Mouse (Mus musculus) olfactory bulb, adult 2 months (tissue): ENCODE measurements around the gene Emcn. TPM values are rescaled to one million over a fixed set of nuclear protein-coding genes. Genes with fewer than 3 reads are reported as not detected.

ENCODE experiments used
- H3K27ac ChIP-seq: fragments of 200-500 bp; 2 replicates; pipeline ENCODE4 v1.5.1; 2012; ENCODE audit warnings: low read depth, low read length; ENCODE audit not compliant: insufficient read depth
- H3K4me1 ChIP-seq: fragments of 200-500 bp; 2 replicates; pipeline ENCODE4 v1.6.1; 2012; ENCODE audit warnings: low read length; ENCODE audit not compliant: control insufficient read depth, insufficient read depth
- H3K4me3 ChIP-seq: fragments of 200-500 bp; 2 replicates; pipeline ENCODE4 v1.5.1; 2012; ENCODE audit warnings: mild to moderate bottlenecking, low read depth, low read length, moderate library complexity; ENCODE audit not compliant: insufficient read depth
- CTCF ChIP-seq: fragments of 200-500 bp; IDR thresholded peaks from 2 replicates; pipeline ENCODE4 v1.5.1; 2012; ENCODE audit warnings: low read depth, mild to moderate bottlenecking, low read length, moderate library complexity; ENCODE audit not compliant: insufficient read depth
- POLR2A ChIP-seq: fragments of 200-500 bp; IDR thresholded peaks from 2 replicates; pipeline ENCODE4 v1.6.1; 2012; ENCODE audit warnings: mild to moderate bottlenecking, low read depth, low read length, moderate library complexity; ENCODE audit not compliant: insufficient read depth
- WGBS: fragments of 180-500 bp; shearing (Covaris S2); methylation state at CpG from one replicate; pipeline ENCODE4 v1.1.7; 2018; 5-methylcytosine and 5-hydroxymethylcytosine counted together
- polyA plus RNA-seq: library from polyadenylated mRNA; stranded (reverse); fragments of >200 nt; gene quantifications from 2 replicates; pipeline ENCODE4 v1.2.4, GENCODE M21; 2012; ENCODE audit warnings: low replicate concordance; ENCODE audit not compliant: missing spikeins, insufficient read depth, insufficient read length

Emcn gene
- polyA plus RNA-seq, 1 experiment, result not detected

DNA sequence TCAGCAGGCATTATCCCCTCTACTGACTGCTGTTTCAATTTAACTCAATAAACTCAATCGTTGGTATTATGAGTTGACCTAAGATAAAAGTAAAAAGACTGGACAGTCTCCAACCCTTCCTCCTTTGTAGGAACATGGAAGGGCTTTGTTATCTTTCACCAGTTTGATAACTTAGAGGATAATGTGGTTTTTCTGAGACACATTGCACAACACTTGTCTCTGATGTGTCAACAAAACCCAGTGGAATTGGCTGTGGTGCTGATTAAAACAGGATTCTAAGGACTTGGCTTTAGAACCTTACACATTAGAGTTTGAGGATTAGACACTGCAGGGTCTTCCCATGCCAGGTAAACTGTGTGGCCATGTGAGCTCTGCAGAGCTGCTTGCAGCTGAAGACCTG lies 20.9 kb upstream of the Emcn start:
- no peaks in the 10 kb centered on the region for H3K4me1 ChIP-seq
- TF ChIP-seq POLR2A (no peak), CTCF (no peak)
- 33% methylated on average over 1 of the region's 1 CpGs for WGBS
- no peak overlapping the region for H3K27ac ChIP-seq
- H3K4me3 ChIP-seq, result no peak overlapping the region

DNA sequence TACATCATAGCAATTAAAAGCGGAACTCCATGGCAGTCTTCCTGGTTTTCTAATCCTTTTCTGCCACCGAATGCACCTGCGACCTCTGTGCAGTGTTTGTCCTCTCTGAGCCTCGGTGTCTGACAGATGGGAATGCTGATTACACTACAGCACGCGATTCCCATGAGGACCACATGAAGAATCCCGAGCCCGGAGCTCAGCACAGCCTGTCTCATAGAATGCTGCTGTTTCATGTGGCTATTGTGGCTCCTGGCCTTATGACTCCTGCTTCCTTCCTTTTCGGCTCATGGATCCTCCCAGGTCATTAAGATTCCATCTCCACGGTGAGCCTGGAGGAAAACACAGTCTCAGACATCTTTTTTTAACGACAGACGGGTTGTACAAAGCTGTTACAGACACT lies 18.6 kb upstream of the Emcn start:
- TF ChIP-seq CTCF, result no peak
- TF ChIP-seq POLR2A, result no peak
- 69% methylated on average over 12 of the region's 12 CpGs for WGBS
- Histone ChIP-seq H3K4me1 (no peaks in the 10 kb centered on the region), H3K27ac (no peak overlapping the region), H3K4me3 (no peak overlapping the region)

DNA sequence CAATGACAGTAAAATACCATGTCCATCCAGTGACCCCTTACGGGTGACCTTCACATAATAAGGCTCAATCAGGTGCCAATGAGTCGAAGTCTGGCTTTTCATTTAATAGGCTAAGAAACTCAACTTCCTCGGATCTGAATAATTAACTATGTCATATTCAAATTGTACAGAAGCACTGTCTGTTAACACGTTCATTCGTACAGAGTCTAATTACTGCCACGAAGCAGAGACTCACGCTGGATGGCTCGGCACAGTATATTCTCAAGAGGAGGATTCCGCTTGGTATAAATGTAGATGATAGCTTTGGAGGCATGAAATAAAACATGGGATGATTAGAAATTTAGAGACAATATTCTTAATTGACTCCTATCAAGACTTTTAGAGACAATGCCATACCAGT lies 11.0 kb upstream of the Emcn start:
- TF ChIP-seq CTCF (no peak), POLR2A (no peak)
- 78% methylated on average over 9 of the region's 9 CpGs for WGBS

DNA sequence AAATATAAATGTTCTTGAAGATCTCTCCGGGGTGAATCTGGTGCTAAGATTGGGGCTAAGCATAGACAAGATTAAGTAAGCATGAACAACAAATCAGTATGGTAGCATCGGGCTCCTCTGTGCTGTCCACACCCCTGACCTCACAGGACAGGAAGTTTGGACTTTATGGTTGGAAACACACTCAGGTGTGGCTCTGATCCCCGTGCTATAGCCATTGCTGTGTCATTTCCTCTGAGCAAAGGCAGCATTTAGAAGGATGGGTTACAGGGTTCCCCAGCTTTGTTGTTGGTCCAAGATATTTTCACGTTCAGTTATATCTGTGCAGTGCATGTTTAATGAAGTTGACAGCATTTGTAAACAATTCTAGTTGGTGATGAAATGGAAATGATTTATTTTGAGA lies 9.9 kb upstream of the Emcn start:
- no peaks in the 10 kb centered on the region for H3K4me1 ChIP-seq
- no peak for TF ChIP-seq CTCF
- no peak for TF ChIP-seq POLR2A
- WGBS, result 84% methylated on average over 4 of the region's 4 CpGs
- H3K27ac ChIP-seq, result no peak overlapping the region
- H3K4me3 ChIP-seq, result no peak overlapping the region

More for the DNA sequence above, 11.0 kb upstream of the Emcn start:
- no peak overlapping the region for H3K4me3 ChIP-seq
- no peak overlapping the region for H3K27ac ChIP-seq
- no peaks in the 10 kb centered on the region for H3K4me1 ChIP-seq

DNA sequence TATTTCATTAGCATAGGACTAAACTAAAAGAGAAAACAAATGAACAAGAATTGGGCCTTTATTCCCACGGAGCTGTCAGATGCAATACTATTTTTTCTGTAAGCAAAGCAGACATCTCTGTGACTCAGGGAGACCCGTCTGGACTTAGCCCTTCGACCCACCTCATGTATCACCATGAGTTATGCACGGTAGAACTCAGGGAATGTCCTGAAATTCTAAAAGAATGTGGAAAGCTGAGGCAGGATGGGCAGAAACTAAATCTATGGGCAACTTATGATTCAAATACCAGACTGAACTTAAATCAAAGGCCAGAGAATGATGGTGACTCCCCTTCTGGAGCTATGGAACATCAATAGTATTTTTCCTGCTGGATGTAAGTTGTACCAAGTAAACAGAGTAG lies 8.3 kb upstream of the Emcn start:
- H3K4me3 ChIP-seq, result no peak overlapping the region
- no peak overlapping the region for H3K27ac ChIP-seq
- no peaks in the 10 kb centered on the region for H3K4me1 ChIP-seq
- 88% methylated on average over 4 of the region's 4 CpGs for WGBS
- no peak for TF ChIP-seq CTCF
- TF ChIP-seq POLR2A, result no peak

DNA sequence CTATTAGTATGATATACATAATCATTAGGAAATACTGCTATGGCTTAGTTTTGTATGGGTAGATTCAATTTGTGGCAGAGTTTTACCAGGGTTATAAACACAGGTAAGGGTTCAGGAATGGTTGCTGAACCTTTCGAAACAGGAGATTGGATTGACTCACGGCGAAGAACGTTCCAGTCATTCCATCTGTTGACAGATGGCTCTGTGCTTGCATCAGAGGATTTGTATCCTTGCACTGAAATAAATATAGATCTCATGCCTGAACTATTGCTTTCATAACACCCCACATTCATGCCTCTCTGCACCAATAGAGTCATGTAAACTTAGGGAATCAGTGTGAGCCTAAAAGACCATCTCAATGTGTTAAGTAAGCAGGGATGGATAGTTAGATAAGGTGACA lies 4.9 kb upstream of the Emcn start:
- WGBS, result 97% methylated on average over 4 of the region's 4 CpGs
- Histone ChIP-seq H3K27ac (no peak overlapping the region), H3K4me1 (no peaks in the 10 kb centered on the region), H3K4me3 (no peak overlapping the region)
- TF ChIP-seq POLR2A (no peak), CTCF (no peak)

DNA sequence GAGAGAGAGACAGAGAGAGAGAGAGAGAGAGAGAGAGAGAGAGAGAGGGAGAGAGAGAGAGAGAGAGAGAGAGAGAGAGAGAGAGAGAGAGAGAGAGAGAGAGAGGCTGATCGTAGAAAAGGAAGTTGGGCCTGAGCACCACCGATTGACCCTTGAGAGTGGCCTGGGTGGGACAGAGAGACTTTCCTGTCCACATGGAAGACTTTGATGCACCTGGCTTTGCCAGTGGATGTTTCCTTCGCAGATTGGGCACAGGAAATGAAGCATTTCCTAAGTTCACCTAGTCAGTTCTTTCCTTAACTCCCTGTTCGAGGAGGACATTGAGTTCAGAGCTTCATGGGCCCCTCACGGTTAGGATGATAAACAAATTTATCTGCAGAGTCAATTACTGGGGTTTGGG lies 2.6 kb downstream of the Emcn start:
- H3K4me3 ChIP-seq, result no peak overlapping the region
- 94% methylated on average over 5 of the region's 5 CpGs for WGBS
- no peaks in the 10 kb centered on the region for H3K4me1 ChIP-seq
- TF ChIP-seq CTCF (no peak), POLR2A (no peak)
- no peak overlapping the region for H3K27ac ChIP-seq

DNA sequence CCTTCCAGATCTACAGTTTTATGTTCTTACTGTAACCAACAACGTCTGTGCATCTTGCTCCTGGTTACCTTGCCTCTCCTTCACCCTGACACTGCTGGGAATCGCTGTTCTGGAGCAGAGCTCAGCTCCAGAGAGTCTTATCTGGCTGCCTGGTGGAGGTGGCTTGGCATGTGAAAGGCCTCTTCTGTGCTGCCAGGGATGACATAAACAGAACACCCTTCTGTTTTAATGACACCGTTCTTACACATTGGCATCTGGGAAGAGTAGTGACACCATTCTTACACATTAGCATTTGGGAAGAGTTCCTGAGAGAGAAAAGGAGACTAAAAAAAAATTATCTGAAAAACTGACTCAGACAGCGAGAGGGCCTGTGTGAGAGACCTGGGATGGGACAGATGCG lies 11.0 kb downstream of the Emcn start:
- WGBS, result 85% methylated on average over 5 of the region's 5 CpGs

DNA sequence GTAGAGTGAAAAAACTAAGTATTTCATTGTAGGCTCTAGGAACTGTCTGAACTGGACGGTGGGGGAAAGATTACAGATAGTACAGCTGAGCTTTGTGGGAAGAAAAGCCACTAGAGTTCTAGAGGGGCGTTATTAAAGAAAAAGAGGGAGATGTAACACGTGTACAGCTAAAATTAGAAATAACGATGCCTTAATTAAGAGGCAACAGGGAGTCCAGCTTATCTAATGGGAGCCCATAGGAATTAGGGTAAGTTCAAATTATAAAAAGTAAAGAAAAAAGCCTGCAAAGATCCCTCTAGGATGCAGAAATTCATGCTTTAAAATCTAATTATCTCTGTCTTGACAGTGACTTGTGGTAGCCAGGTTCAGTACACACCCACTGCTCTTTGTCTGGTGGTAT lies 15.8 kb downstream of the Emcn start:
- WGBS, result 24% methylated on average over 4 of the region's 4 CpGs
- TF ChIP-seq POLR2A, result no peak
- no peak for TF ChIP-seq CTCF
- no peak overlapping the region for H3K27ac ChIP-seq
- H3K4me3 ChIP-seq, result no peak overlapping the region
- no peaks in the 10 kb centered on the region for H3K4me1 ChIP-seq

More for the DNA sequence above, 11.0 kb downstream of the Emcn start:
- no peak for TF ChIP-seq CTCF
- no peak for TF ChIP-seq POLR2A
- Histone ChIP-seq H3K4me1 (no peaks in the 10 kb centered on the region), H3K4me3 (no peak overlapping the region), H3K27ac (no peak overlapping the region)

DNA sequence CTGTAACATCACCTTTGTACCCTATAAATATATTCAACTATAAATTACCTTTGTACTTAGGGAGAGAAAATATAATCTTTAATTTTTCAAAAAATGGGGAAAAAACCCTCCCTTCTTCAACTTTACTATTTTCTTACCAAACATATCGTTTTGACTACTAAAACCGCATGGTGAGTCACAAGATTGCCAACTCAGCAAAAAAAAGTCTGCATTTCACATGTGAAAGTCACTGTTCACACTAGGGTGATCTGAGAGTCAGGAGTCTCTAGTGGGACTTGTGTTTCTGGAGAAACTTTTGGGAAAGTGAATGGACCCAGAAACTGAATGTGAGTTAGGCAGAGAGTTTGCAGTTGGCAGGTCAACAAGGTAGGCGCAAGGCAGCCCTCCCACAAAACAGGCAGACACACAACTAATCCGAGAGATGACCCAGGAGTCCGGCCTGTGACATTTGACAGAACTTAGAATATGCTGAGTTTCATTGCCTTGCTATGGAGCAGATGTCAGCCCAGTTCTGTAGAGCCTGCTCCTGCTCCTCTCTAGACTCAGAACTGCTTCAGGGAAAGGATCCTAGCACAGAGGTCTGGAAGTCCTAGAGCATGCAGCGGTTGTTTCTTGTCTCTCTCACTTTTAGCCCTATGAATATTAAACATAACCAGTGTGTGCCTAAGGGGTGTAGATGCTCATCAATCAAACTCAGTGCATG lies 26.4 kb downstream of the Emcn start:
- H3K4me1 ChIP-seq, result 0 out of 2 replicates have a peak, but pooled peaks cover 3% of the 10 kb centered on the region
- no peak overlapping the region for H3K4me3 ChIP-seq
- no peak for TF ChIP-seq CTCF
- TF ChIP-seq POLR2A, result no peak
- WGBS, result 94% methylated on average over 6 of the region's 6 CpGs
- H3K27ac ChIP-seq, result no peak overlapping the region
